Mouse (Mus musculus): Measurements from ENCODE around the gene Gstm4.

DNA sequence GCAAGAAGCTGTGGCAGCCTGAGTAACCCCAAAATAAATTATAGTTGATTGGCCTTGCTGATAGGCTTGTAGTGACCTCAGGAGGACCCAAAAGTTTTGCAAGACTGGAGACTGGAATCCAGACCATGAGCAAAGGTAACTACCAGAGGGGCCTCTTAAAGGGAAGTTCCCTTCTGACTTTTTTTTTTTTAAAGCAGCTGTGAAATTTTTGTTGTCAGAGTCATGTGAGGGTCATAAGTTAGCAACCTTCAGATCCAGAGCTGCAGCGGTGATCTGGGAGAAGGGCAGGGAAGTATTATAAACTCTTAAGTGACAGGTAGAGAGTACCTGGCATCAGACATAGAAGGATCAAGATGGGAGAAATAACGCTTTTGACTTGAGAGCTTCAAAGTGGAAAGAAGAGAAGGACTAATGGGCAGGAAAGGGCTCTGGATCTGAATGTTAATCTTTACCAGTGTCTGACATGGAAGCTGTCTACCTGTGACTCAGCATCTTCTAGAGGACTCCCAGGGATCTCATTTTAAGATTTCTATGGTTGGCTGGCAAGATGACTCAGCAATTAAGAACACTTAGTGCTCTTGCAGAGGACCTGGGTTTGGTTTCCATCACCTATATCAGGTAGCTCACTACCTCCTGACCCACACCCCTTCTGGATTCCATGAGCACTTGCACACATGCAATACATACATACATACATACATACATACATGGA lies 2.4 kb upstream of the Gstm4 start:
- TF ChIP-seq POLR2A (IDR thresholded peaks at IDR 0.05; ENCODE audit: low read depth, low read length) (no peak), CTCF (conservative IDR thresholded peaks at IDR 0.05; ENCODE audit: insufficient read depth, insufficient read length, low read depth, low read length) (no peak)

All from kidney, adult 2 months (tissue).